Mouse (Mus musculus): ENCODE results near the gene Pxt1. TPM values are rescaled to one million over a fixed set of nuclear protein-coding genes. Genes with fewer than 3 reads are reported as not detected.

The Pxt1 gene
- polyA plus RNA-seq, 1 experiment = not detected

DNA sequence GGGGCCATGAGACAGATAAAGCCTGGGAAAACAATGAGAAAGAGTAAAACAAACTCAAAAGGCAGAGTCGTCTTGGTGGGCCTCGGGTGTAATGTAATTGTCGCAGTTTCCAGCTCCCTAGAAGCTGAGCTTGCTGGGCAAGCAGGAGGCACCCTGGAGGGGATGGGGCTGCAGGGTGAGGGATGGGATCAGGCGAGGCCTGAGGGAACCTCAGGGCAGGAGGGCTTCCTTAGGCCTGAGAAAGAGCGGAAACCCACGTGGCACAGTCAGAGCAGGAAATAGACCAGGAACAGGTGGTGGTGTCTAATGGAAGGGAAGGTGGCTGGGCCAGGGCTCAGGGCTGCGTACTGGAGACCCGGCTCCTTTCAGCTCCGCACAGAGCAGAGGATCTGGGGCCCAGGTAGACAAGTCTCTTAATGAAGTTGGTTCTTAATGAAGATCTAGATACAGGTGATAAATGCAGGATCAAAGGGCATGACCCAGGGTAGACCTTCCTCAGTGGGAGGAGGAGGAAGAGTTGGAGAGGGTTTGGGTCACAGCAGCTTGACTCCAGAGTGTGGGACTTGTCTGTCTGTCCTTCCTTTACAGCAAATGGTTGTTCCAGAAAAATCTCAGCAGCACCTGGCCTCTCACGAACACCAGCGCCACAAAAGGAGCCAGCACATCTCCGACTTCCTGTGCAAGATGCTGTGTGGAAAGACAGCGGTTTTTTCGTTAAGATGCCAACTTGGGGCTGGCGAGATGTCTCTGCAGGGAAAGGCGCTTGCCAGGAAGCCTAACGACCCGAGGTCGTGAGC, 9.3 kb downstream of the Pxt1 start:
- peaks cover 3% of the 10 kb centered on the region; the same call in 1 of the 2 replicates for H3K9me3 ChIP-seq
- TF ChIP-seq GATA1 (IDR thresholded peaks at IDR 0.05; ENCODE audit: borderline replicate concordance, low read length) (no peak), FLI1 (IDR thresholded peaks at IDR 0.05; ENCODE audit: low read length) (no peak)
- H3K4me1 ChIP-seq = peaks cover 24% of the 10 kb centered on the region
- no peak overlapping the region for H3K4me3 ChIP-seq (replicated peaks)
- no peaks in the 10 kb centered on the region for H3K36me3 ChIP-seq (replicated peaks; ENCODE audit: low read length)
- H3K27me3 ChIP-seq (replicated peaks) = peaks cover 2% of the 10 kb centered on the region

DNA sequence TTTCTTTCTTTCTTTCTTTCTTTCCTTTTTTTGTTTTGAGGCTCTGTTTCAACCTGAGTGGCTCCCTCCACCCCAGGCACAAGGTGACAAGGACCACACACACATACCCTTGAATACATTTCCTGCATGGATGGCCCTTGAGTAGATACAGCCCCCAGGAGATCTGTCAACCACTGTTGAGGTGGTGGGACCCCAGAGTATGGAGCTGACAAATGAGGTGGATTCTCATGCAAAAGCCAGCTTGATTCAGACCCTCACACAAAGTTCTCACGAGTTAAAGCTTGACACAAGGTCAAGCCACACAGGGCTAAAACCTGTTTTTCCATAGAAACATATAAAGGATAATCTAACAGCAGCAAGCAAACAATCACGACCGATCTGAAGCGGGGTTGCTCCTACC, 11.4 kb downstream of the Pxt1 start:
- Histone ChIP-seq H3K4me1 (peaks cover 34% of the 10 kb centered on the region), H3K36me3 (replicated peaks; ENCODE audit: low read length) (no peaks in the 10 kb centered on the region), H3K9me3 (peaks cover 3% of the 10 kb centered on the region; the same call in 1 of the 2 replicates), H3K27me3 (replicated peaks) (peaks cover 2% of the 10 kb centered on the region), H3K4me3 (replicated peaks) (no peak overlapping the region)
- TF ChIP-seq GATA1 (IDR thresholded peaks at IDR 0.05; ENCODE audit: borderline replicate concordance, low read length) (no peak), FLI1 (IDR thresholded peaks at IDR 0.05; ENCODE audit: low read length) (no peak)

DNA sequence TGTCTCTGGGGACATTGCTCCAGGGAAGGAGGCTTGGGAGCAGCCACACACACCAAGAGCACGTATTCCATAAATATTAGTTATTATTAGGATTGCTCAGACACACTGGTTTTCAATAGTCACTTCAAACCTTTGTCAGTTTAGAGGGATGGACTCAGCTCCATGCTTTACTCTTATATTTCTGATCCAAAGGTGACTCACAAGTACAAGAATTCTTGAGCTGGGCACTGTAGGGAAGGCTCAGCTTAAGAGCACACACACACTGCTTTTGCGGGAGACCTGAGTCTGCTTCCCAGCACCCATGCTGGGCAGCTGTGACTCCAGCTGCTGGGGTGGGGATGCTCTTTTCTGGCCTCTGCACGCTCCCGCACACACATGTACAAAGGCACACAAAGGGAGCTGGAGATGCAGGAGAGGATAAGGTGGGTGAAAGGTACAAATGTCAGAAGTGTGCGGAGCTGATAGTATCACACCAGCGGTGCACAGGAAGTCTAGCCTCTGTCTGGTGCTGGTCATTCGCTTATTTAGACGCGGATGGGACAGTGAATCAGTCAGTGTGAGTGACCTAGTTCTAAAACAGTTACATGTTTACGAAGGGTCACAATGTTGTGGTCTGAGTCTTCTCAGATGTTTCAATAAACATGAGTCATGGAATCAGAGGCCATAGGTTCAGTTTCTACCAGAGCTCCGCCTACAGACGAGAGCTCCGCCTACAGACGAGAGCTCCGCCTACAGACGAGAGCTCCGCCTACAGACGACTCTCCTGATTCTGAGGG, 12.0 kb downstream of the Pxt1 start:
- no peaks in the 10 kb centered on the region for H3K9me3 ChIP-seq
- H3K4me1 ChIP-seq = peaks cover 41% of the 10 kb centered on the region
- H3K27me3 ChIP-seq (replicated peaks) = peaks cover 2% of the 10 kb centered on the region
- H3K36me3 ChIP-seq (replicated peaks; ENCODE audit: low read length) = no peaks in the 10 kb centered on the region
- no peak overlapping the region for H3K4me3 ChIP-seq (replicated peaks)
- TF ChIP-seq GATA1 (IDR thresholded peaks at IDR 0.05; ENCODE audit: borderline replicate concordance, low read length) = no peak
- TF ChIP-seq FLI1 (IDR thresholded peaks at IDR 0.05; ENCODE audit: low read length) = no peak

DNA sequence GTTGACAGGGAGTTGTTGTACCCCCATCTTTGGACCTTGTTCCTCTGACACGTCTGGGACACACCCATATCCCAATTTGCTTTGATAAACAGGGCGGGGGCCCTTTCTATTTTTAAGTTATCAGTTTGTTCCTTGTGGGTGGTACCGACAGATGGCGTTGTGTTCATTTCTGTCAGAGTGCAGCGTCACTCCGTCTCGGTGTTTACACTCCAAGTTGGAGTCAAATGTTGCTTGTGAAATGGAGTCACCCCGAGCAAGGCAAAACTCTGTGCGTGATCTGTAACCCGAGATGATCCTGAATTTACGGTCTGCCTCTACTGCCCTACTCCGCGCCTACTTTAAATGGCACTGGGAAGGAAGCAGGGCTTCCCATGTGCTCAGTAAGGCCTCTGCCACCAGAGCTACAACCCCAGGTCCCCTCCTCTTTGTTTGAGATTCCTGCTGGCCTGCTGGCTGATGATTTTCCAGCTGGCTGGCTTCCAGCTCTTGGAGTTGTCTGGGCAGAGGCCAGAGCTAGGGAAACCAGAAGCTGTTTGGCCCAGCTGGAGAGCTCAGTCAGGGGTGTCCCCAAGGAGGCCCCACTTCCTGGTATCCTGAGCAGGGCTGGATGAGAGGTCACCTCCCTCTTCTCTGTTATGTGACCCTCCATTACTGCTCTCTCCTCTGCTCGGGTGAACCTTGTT, 13.1 kb downstream of the Pxt1 start:
- Histone ChIP-seq H3K9me3 (no peaks in the 10 kb centered on the region), H3K4me1 (peaks cover 48% of the 10 kb centered on the region), H3K4me3 (replicated peaks) (peak overlapping the region; percentile 69), H3K27me3 (replicated peaks) (peaks cover 2% of the 10 kb centered on the region), H3K36me3 (replicated peaks; ENCODE audit: low read length) (no peaks in the 10 kb centered on the region)
- no peak for TF ChIP-seq FLI1 (IDR thresholded peaks at IDR 0.05; ENCODE audit: low read length)
- no peak for TF ChIP-seq GATA1 (IDR thresholded peaks at IDR 0.05; ENCODE audit: borderline replicate concordance, low read length)

DNA sequence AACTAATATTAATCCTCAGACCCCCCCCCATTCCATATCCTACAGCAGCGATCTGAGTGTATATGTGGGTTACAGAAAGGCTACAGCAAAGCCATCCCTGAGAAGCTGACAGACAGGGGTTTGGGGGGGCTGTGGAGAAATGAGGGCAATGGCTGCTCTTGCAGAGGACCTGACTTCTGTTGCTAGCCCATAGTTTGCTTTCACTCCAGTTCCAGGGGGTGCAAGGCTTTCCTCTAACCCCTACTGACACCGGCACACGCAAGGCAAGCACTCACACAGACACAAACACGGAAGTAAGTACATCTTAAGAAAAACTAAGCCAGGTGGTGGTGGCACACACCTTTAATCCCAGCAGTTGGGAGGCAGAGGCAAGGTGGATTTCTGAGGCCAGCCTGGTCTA, 14.3 kb downstream of the Pxt1 start:
- H3K4me1 ChIP-seq = peaks cover 48% of the 10 kb centered on the region
- peaks cover 4% of the 10 kb centered on the region for H3K27me3 ChIP-seq (replicated peaks)
- H3K9me3 ChIP-seq = no peaks in the 10 kb centered on the region
- no peak for TF ChIP-seq FLI1 (IDR thresholded peaks at IDR 0.05; ENCODE audit: low read length)
- no peak for TF ChIP-seq GATA1 (IDR thresholded peaks at IDR 0.05; ENCODE audit: borderline replicate concordance, low read length)
- no peak overlapping the region for H3K4me3 ChIP-seq (replicated peaks)
- H3K36me3 ChIP-seq (replicated peaks; ENCODE audit: low read length) = no peaks in the 10 kb centered on the region

DNA sequence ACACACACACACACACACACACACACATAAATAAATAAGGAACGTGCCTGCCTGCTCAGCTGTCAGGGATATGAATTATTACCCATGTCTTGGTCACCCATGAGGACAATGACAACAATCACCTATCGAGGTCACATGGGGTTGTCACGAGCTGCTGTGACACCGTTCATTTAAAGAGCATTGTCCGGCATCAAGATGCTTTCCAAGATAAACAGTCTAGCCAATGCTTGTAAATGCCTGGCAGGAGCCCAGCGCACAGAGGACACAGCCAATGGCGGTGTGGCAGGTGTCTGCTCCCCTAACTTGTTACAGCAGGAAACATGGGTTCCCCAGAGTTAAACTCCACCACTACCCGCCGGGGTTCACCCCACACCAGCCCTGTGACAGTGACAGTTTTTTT, 15.6 kb downstream of the Pxt1 start:
- Histone ChIP-seq H3K4me1 (peaks cover 48% of the 10 kb centered on the region), H3K4me3 (replicated peaks) (no peak overlapping the region), H3K9me3 (no peaks in the 10 kb centered on the region), H3K36me3 (replicated peaks; ENCODE audit: low read length) (no peaks in the 10 kb centered on the region), H3K27me3 (replicated peaks) (peaks cover 6% of the 10 kb centered on the region)
- TF ChIP-seq GATA1 (IDR thresholded peaks at IDR 0.05; ENCODE audit: borderline replicate concordance, low read length) (no peak), FLI1 (IDR thresholded peaks at IDR 0.05; ENCODE audit: low read length) (no peak)

DNA sequence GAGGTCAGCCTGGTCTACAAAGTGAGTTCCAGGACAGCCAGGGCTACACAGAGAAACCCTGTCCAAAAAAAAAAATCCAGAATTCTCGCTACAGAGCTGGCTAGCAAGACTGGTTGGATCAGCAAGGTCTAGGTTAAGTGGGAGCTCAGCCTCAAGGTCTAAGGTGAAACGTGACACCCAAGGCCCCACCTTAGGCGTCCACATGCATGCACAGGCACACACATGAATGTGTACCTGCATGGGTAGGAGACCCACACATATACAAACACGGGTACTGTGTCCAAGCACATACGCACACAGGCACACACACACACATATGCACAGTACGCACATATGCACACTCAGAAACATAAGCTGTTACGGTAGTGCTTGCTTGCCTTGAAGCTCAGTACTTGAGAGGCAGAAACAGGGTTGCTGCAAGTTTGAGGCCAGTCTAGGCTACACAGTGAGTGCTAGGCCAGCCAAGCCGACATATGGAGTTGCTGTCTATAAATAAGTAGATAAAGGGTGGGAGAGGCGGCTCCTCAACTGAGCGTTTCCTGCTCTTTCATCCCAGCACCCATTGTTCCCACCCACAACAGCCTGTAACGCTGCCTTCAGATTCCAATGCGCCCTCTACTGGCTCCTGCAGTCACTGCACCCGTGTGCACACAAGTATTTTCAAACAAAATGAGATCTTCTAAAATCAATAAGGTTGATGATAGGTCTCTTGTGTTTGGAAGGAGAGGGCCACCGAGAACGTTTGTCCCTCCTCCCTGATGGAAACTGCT, 16.6 kb downstream of the Pxt1 start:
- peaks cover 6% of the 10 kb centered on the region for H3K27me3 ChIP-seq (replicated peaks)
- peaks cover 56% of the 10 kb centered on the region for H3K4me1 ChIP-seq
- H3K4me3 ChIP-seq (replicated peaks) = peak overlapping the region; percentile 79
- H3K36me3 ChIP-seq (replicated peaks; ENCODE audit: low read length) = no peaks in the 10 kb centered on the region
- H3K9me3 ChIP-seq = no peaks in the 10 kb centered on the region
- TF ChIP-seq FLI1 (IDR thresholded peaks at IDR 0.05; ENCODE audit: low read length) = no peak
- no peak for TF ChIP-seq GATA1 (IDR thresholded peaks at IDR 0.05; ENCODE audit: borderline replicate concordance, low read length)

DNA sequence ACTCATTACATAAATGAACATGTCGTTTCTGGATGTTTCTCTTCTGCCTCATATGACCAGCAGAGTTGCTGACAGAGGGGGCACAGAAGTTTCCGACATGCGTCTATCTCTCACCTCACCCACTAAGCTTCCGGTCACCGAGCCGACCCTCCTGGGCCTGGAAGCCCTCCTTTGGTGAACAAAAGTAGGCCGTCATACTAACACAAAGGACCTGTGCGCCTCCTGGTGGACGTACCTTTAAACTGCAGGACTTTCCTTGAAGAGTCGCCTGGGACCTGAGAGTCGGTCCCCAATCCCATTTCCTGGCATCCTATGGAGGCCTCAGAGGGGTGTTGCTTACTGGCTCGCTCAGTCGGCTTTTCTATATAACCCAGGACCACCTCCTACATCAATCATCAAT, 17.3 kb downstream of the Pxt1 start:
- no peaks in the 10 kb centered on the region for H3K9me3 ChIP-seq
- peaks cover 57% of the 10 kb centered on the region for H3K4me1 ChIP-seq
- TF ChIP-seq FLI1 (IDR thresholded peaks at IDR 0.05; ENCODE audit: low read length) (no peak), GATA1 (IDR thresholded peaks at IDR 0.05; ENCODE audit: borderline replicate concordance, low read length) (no peak)
- H3K27me3 ChIP-seq (replicated peaks) = peaks cover 6% of the 10 kb centered on the region
- peak overlapping the region; percentile 38 for H3K4me3 ChIP-seq (replicated peaks)
- H3K36me3 ChIP-seq (replicated peaks; ENCODE audit: low read length) = no peaks in the 10 kb centered on the region

DNA sequence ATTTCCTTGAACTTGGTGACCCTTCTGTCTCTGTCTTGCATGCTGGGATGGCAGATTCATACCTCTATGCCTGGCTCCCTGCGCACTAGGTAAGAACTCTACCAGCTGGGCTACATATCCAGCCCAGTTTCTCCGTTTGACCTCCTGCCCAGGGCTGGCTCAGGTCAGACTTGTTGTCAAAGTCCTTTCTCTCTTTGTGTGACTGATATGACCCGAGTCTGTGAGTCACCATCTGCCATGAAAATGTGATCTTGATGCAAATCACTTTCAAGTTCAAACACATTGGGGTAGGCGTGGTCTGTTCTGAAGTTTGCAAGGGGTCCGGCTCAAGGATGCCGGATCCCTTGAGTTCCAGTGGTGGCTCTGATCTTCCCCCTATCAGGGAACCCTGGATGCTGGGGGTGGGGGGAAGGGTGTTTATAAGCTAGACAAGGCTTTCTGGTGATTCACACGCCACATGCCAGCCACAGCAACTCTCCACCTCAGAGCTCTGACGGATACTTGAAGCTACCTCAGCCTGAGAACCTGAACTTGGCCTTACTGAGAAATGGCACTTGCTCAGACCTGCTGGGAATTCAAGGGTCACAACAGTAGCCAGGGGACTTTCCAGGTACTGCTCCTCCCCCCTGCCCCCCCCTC, 18.6 kb downstream of the Pxt1 start:
- Histone ChIP-seq H3K27me3 (replicated peaks) (peaks cover 6% of the 10 kb centered on the region), H3K4me1 (peaks cover 52% of the 10 kb centered on the region), H3K36me3 (replicated peaks; ENCODE audit: low read length) (no peaks in the 10 kb centered on the region), H3K4me3 (replicated peaks) (no peak overlapping the region), H3K9me3 (no peaks in the 10 kb centered on the region)
- TF ChIP-seq FLI1 (IDR thresholded peaks at IDR 0.05; ENCODE audit: low read length) (no peak), GATA1 (IDR thresholded peaks at IDR 0.05; ENCODE audit: borderline replicate concordance, low read length) (no peak)

All from megakaryocyte, embryonic 14.5 days (primary cell).